Mouse (Mus musculus) gastrocnemius, adult 2 months (tissue): ENCODE results near the gene Rnf144b. TPM values are rescaled to one million over a fixed set of nuclear protein-coding genes. Genes with fewer than 3 reads are reported as not detected.

ENCODE experiments used
- DNase-seq: peaks from one replicate; pipeline ENCODE4 v3.0.0; 2022
- H3K27ac ChIP-seq: fragments of 200-600 bp; 2 replicates; pipeline ENCODE4 v1.8.1; 2022; ENCODE audit warnings: mild to moderate bottlenecking
- H3K4me3 ChIP-seq: fragments of 200-600 bp; 2 replicates; pipeline ENCODE4 v1.8.1; 2022; ENCODE audit warnings: mild to moderate bottlenecking, moderate library complexity
- CTCF ChIP-seq: fragments of 200-600 bp; IDR thresholded peaks from 2 replicates; pipeline ENCODE4 v1.8.1; 2022; ENCODE audit warnings: antibody characterized with exemption, mild to moderate bottlenecking, moderate library complexity
- intact Hi-C: fragments of 180-260 bp; cut with DNase I; formaldehyde crosslinking; loops from one replicate; pipeline ENCODE4 v1.15.1; 2025
- long read RNA-seq, 2 experiments: library from polyadenylated mRNA; stranded (forward); transcript quantifications; one replicate each; pipeline ENCODE4 v2.0.0; 2021
- total RNA-seq, 2 experiments: library from RNA; stranded (reverse); gene quantifications; 2 replicates each; pipeline ENCODE4 v1.2.3; 2021

The Rnf144b gene
- total RNA-seq = 10 to 100 TPM; 24.0 to 25.9 TPM
- long read RNA-seq, experiment 1, partial matches to known transcripts = 2 of 7 reads
- long read RNA-seq, experiment 1, other reads (novel, unspliced or antisense) = 4 of 7 reads
- long read RNA-seq, experiment 2, full-length matches to known transcripts = 1 of 4 reads
- long read RNA-seq, experiment 2, partial matches to known transcripts = 2 of 4 reads
- long read RNA-seq, experiment 2, other reads (novel, unspliced or antisense) = 1 of 4 reads

- Histone ChIP-seq H3K4me3 (peak within 1 kb of the TSS; percentile 81), H3K27ac (peak within 1 kb of the TSS; percentile 86)
- peak; percentile 78 for DNase-seq
- TF ChIP-seq CTCF = no peak
- intact Hi-C loops = no loop called here
Observed at GRCm38 (mm10) chr13:47122537-47123430, at the start of gene Rnf144b. Rnf144b (plus strand) TSS chr13:47122656.

GRCm38 (mm10) chr13:47076156-47076555 is 46.3 kb upstream of the Rnf144b start:
- Histone ChIP-seq H3K27ac (no peak overlapping the region), H3K4me3 (no peak overlapping the region)
- no peak for DNase-seq
- intact Hi-C loops = loop anchor here (5.0 kb wide), 1 partner anchor 211 kb away; no protein-coding TSS in a partner anchor
- TF ChIP-seq CTCF = no peak

- TF ChIP-seq CTCF = no peak
- H3K4me3 ChIP-seq = no peak overlapping the region
- no peak overlapping the region for H3K27ac ChIP-seq
- intact Hi-C loops = loop anchor here (5.0 kb wide), 1 partner anchor 210 kb away; no protein-coding TSS in a partner anchor
- no peak for DNase-seq
Observed at GRCm38 (mm10) chr13:47077367-47077766, 45.1 kb upstream of the Rnf144b start.

- no peak for DNase-seq
- intact Hi-C loops = loop anchor here (5.0 kb wide), 1 partner anchor 209 kb away; no protein-coding TSS in a partner anchor
- H3K4me3 ChIP-seq = no peak overlapping the region
- no peak overlapping the region for H3K27ac ChIP-seq
- peak; percentile 33; the same call in 1 of the 2 replicates for TF ChIP-seq CTCF
Observed at GRCm38 (mm10) chr13:47078799-47079198, 43.7 kb upstream of the Rnf144b start.

GRCm38 (mm10) chr13:47080905-47081505 is 41.5 kb upstream of the Rnf144b start:
- no peak overlapping the region for H3K4me3 ChIP-seq
- DNase-seq = no peak
- intact Hi-C loops = no loop called here
- H3K27ac ChIP-seq = no peak overlapping the region
- peak; percentile 62 for TF ChIP-seq CTCF

- H3K4me3 ChIP-seq = no peak overlapping the region
- intact Hi-C loops = no loop called here
- no peak overlapping the region for H3K27ac ChIP-seq
- TF ChIP-seq CTCF = no peak
- no peak for DNase-seq
Observed at GRCm38 (mm10) chr13:47088433-47088832, 34.0 kb upstream of the Rnf144b start.

GRCm38 (mm10) chr13:47089271-47089670 is 33.2 kb upstream of the Rnf144b start:
- Histone ChIP-seq H3K4me3 (no peak overlapping the region), H3K27ac (no peak overlapping the region)
- no peak for DNase-seq
- intact Hi-C loops = no loop called here
- no peak for TF ChIP-seq CTCF

GRCm38 (mm10) chr13:47093791-47094190 is 28.7 kb upstream of the Rnf144b start:
- no peak overlapping the region for H3K4me3 ChIP-seq
- intact Hi-C loops = no loop called here
- DNase-seq = no peak
- no peak for TF ChIP-seq CTCF
- no peak overlapping the region for H3K27ac ChIP-seq

- TF ChIP-seq CTCF = no peak
- intact Hi-C loops = no loop called here
- no peak for DNase-seq
- Histone ChIP-seq H3K27ac (peak overlapping the region; percentile 60), H3K4me3 (no peak overlapping the region)
Observed at GRCm38 (mm10) chr13:47096591-47096990, 25.9 kb upstream of the Rnf144b start.

GRCm38 (mm10) chr13:47099265-47099664 is 23.2 kb upstream of the Rnf144b start:
- no peak for TF ChIP-seq CTCF
- no peak for DNase-seq
- no peak overlapping the region for H3K4me3 ChIP-seq
- intact Hi-C loops = no loop called here
- no peak overlapping the region for H3K27ac ChIP-seq

GRCm38 (mm10) chr13:47100587-47100986 is 21.9 kb upstream of the Rnf144b start:
- intact Hi-C loops = no loop called here
- no peak overlapping the region for H3K27ac ChIP-seq
- no peak for TF ChIP-seq CTCF
- no peak for DNase-seq
- H3K4me3 ChIP-seq = no peak overlapping the region

- Histone ChIP-seq H3K27ac (no peak overlapping the region), H3K4me3 (peak overlapping the region; percentile 97)
- no peak for TF ChIP-seq CTCF
- intact Hi-C loops = no loop called here
- DNase-seq = no peak
Observed at GRCm38 (mm10) chr13:47104146-47104545, 18.3 kb upstream of the Rnf144b start.
